Mouse (Mus musculus) mouse embryonic stem cell (cell line): Measurements from ENCODE around the gene Rin3.

Source experiments
- in situ Hi-C, 2 experiments: fragments of 300-500 bp; cut with MboI; formaldehyde crosslinking; loops; 1 replicate in 1 of 2; 3 replicates in 1 of 2; pipeline ENCODE4 v1.14.3; 2019 to 2020; ENCODE audit warnings: low sequenced_read_pairs in 2 of 2, low pct_unique_long_range_greater_than_20kb in 1 of 2, mixed read lengths in 1 of 2; ENCODE audit not compliant: unreplicated experiment in 1 of 2

The Rin3 gene

GRCm38 (mm10) chr12:102295230-102295629 lies 12.4 kb downstream of the Rin3 start:
- in situ Hi-C loops = no loop called here

GRCm38 (mm10) chr12:102295662-102296061 lies 12.8 kb downstream of the Rin3 start:
- in situ Hi-C loops = no loop called here

GRCm38 (mm10) chr12:102296361-102296760 lies 13.5 kb downstream of the Rin3 start:
- in situ Hi-C loops = no loop called here

GRCm38 (mm10) chr12:102296967-102297366 lies 14.1 kb downstream of the Rin3 start:
- in situ Hi-C loops = no loop called here

- in situ Hi-C loops = no loop called here
These were observed 16.4 kb downstream of the Rin3 start for GRCm38 (mm10) chr12:102299209-102299608.

GRCm38 (mm10) chr12:102301585-102301984 lies 18.7 kb downstream of the Rin3 start:
- in situ Hi-C loops = no loop called here

- in situ Hi-C loops = no loop called here
These were observed 19.5 kb downstream of the Rin3 start for GRCm38 (mm10) chr12:102302322-102302721.

GRCm38 (mm10) chr12:102302831-102303351 lies 20.0 kb downstream of the Rin3 start:
- in situ Hi-C loops = no loop called here

GRCm38 (mm10) chr12:102303867-102304266 lies 21.0 kb downstream of the Rin3 start:
- in situ Hi-C loops = no loop called here

GRCm38 (mm10) chr12:102305069-102305836 lies 22.4 kb downstream of the Rin3 start:
- in situ Hi-C loops = no loop called here

GRCm38 (mm10) chr12:102308001-102308456 lies 25.2 kb downstream of the Rin3 start:
- in situ Hi-C loops = no loop called here

- in situ Hi-C loops = no loop called here
These were observed 25.7 kb downstream of the Rin3 start for GRCm38 (mm10) chr12:102308457-102309011.

GRCm38 (mm10) chr12:102309099-102309799 lies 26.4 kb downstream of the Rin3 start:
- in situ Hi-C loops = no loop called here

- in situ Hi-C loops = no loop called here
These were observed 26.9 kb downstream of the Rin3 start for GRCm38 (mm10) chr12:102309800-102310195.

- in situ Hi-C loops = no loop called here
These were observed 27.4 kb downstream of the Rin3 start for GRCm38 (mm10) chr12:102310261-102310660.

GRCm38 (mm10) chr12:102311454-102311853 lies 28.6 kb downstream of the Rin3 start:
- in situ Hi-C loops = no loop called here

GRCm38 (mm10) chr12:102319150-102319549 lies 36.3 kb downstream of the Rin3 start:
- in situ Hi-C loops = no loop called here

GRCm38 (mm10) chr12:102319899-102320298 lies 37.1 kb downstream of the Rin3 start:
- in situ Hi-C loops = no loop called here

GRCm38 (mm10) chr12:102320322-102320721 lies 37.5 kb downstream of the Rin3 start:
- in situ Hi-C loops = no loop called here
